ENCODE assay signal across 9 mouse cellular contexts in genomic region chr11:46864809-46865208, GRCm38 (mm10). TPM values are rescaled to one million over a fixed set of nuclear protein-coding genes. Genes with fewer than 3 reads are reported as not detected.
DNase-seq lines count a peak whose midpoint lies in the region; ATAC-seq and TF ChIP-seq lines count a peak whose summit lies in the region.
"Had no signal": no experiment of that assay in that cellular context is flagged by ENCODE, and none has a peak within 500 bp of the region (broad histone marks: within the 10 kb centered on the region; RNA-seq: fewer than 3 reads in every experiment).

No protein-coding gene starts in this region.

- DNase-seq in midbrain, embryonic 11.5 days (ENCODE audit: low spot score, missing footprints): peak; percentile 82
- DNase-seq in midbrain, postnatal 0 days (ENCODE audit: low spot score): peak; percentile 64
- DNase-seq in MN1 (ENCODE audit: low spot score): no peak
- no peak for DNase-seq in urinary bladder, adult 2 months (ENCODE audit: low spot score)

- H3K9me3 ChIP-seq in forebrain, embryonic 16.5 days (ENCODE audit: control insufficient read depth, low read length): no peaks in the 10 kb centered on the region
- no peaks in the 10 kb centered on the region for H3K9me3 ChIP-seq in forebrain, embryonic 12.5 days
- H3K9me3 ChIP-seq in midbrain, embryonic 11.5 days (ENCODE audit: control insufficient read depth, low read length): no peaks in the 10 kb centered on the region
- no peaks in the 10 kb centered on the region for H3K9me3 ChIP-seq in midbrain, embryonic 15.5 days
- H3K9me3 ChIP-seq in midbrain, postnatal 0 days (ENCODE audit: low read length): no peaks in the 10 kb centered on the region
- H3K9me3 ChIP-seq: lung, embryonic 15.5 days had no signal

- peak; percentile 73 for TF ChIP-seq CTCF in midbrain, postnatal 0 days (IDR thresholded peaks at IDR 0.05)

- H3K4me3 ChIP-seq in forebrain, embryonic 16.5 days (replicated peaks; ENCODE audit: low read length): no peak overlapping the region
- no peak overlapping the region for H3K4me3 ChIP-seq in forebrain, embryonic 12.5 days (replicated peaks)
- no peak overlapping the region for H3K4me3 ChIP-seq in midbrain, embryonic 11.5 days (ENCODE audit: low read depth, low read length)
- H3K4me3 ChIP-seq in midbrain, embryonic 15.5 days: no peak overlapping the region
- no peak overlapping the region for H3K4me3 ChIP-seq in midbrain, postnatal 0 days (ENCODE audit: low read depth, low read length)
- H3K4me3 ChIP-seq: lung, embryonic 15.5 days had no signal

- no peak overlapping the region for H3K9ac ChIP-seq in forebrain, embryonic 16.5 days (replicated peaks; ENCODE audit: low read depth, low read length)
- H3K9ac ChIP-seq in forebrain, embryonic 12.5 days: no peak overlapping the region
- no peak overlapping the region for H3K9ac ChIP-seq in midbrain, embryonic 11.5 days (ENCODE audit: low read length)
- no peak overlapping the region for H3K9ac ChIP-seq in midbrain, embryonic 15.5 days
- H3K9ac ChIP-seq in midbrain, postnatal 0 days (replicated peaks; ENCODE audit: low read length, poor library complexity, severe bottlenecking): no peak overlapping the region
- H3K9ac ChIP-seq: lung, embryonic 15.5 days had no signal

- peak; percentile 66; the same call in 1 of the 2 replicates for ATAC-seq in forebrain, embryonic 16.5 days
- no peak for ATAC-seq in forebrain, embryonic 12.5 days (ENCODE audit: low FRiP score)
- ATAC-seq in midbrain, embryonic 11.5 days (ENCODE audit: low FRiP score): peak; percentile 59; the same call in 1 of the 2 replicates
- ATAC-seq in midbrain, embryonic 15.5 days (replicated peaks): no peak
- peak; percentile 94 for ATAC-seq in frontal cortex, adult (ENCODE audit: low TSS enrichment)
- ATAC-seq in midbrain, postnatal 0 days (ENCODE audit: low FRiP score): no peak

- no peaks in the 10 kb centered on the region for H3K36me3 ChIP-seq in forebrain, embryonic 16.5 days (ENCODE audit: control insufficient read depth, insufficient read depth)
- no peaks in the 10 kb centered on the region for H3K36me3 ChIP-seq in forebrain, embryonic 12.5 days (replicated peaks)
- no peaks in the 10 kb centered on the region for H3K36me3 ChIP-seq in midbrain, embryonic 11.5 days (ENCODE audit: control insufficient read depth, insufficient read depth, low read length)
- H3K36me3 ChIP-seq in midbrain, embryonic 15.5 days (replicated peaks): no peaks in the 10 kb centered on the region
- H3K36me3 ChIP-seq in midbrain, postnatal 0 days (ENCODE audit: insufficient read depth, low read length): no peaks in the 10 kb centered on the region
- H3K36me3 ChIP-seq: lung, embryonic 15.5 days had no signal

- no peaks in the 10 kb centered on the region for H3K4me1 ChIP-seq in forebrain, embryonic 16.5 days (replicated peaks; ENCODE audit: control insufficient read depth, insufficient read depth, low read length)
- no peaks in the 10 kb centered on the region for H3K4me1 ChIP-seq in forebrain, embryonic 12.5 days
- no peaks in the 10 kb centered on the region for H3K4me1 ChIP-seq in midbrain, embryonic 11.5 days (ENCODE audit: control insufficient read depth, insufficient read depth, low read length)
- no peaks in the 10 kb centered on the region for H3K4me1 ChIP-seq in midbrain, embryonic 15.5 days
- H3K4me1 ChIP-seq in midbrain, postnatal 0 days (ENCODE audit: insufficient read depth, low read length): no peaks in the 10 kb centered on the region
- H3K4me1 ChIP-seq: lung, embryonic 15.5 days had no signal

- H3K4me2 ChIP-seq in forebrain, embryonic 16.5 days (ENCODE audit: low read length): no peak overlapping the region
- no peak overlapping the region for H3K4me2 ChIP-seq in forebrain, embryonic 12.5 days
- H3K4me2 ChIP-seq in midbrain, embryonic 11.5 days: no peak overlapping the region
- H3K4me2 ChIP-seq in midbrain, embryonic 15.5 days: no peak overlapping the region
- H3K4me2 ChIP-seq in midbrain, postnatal 0 days (ENCODE audit: low read depth, low read length, poor library complexity, severe bottlenecking): no peak overlapping the region
- H3K4me2 ChIP-seq: lung, embryonic 15.5 days had no signal

- no peak overlapping the region for H3K27ac ChIP-seq in forebrain, embryonic 16.5 days (ENCODE audit: low read length)
- H3K27ac ChIP-seq in forebrain, embryonic 12.5 days: no peak overlapping the region
- H3K27ac ChIP-seq in midbrain, embryonic 11.5 days (ENCODE audit: low read depth, low read length): no peak overlapping the region
- no peak overlapping the region for H3K27ac ChIP-seq in midbrain, embryonic 15.5 days
- no peak overlapping the region for H3K27ac ChIP-seq in midbrain, postnatal 0 days (ENCODE audit: low read depth, low read length)
- H3K27ac ChIP-seq: lung, embryonic 15.5 days had no signal

- 81% methylated on average over 1 of the region's 1 CpGs for WGBS in forebrain, embryonic 16.5 days
- WGBS in forebrain, embryonic 12.5 days: 92% methylated on average over 1 of the region's 1 CpGs
- 95% methylated on average over 1 of the region's 1 CpGs for WGBS in midbrain, embryonic 11.5 days
- 81% methylated on average over 1 of the region's 1 CpGs for WGBS in midbrain, embryonic 15.5 days
- WGBS in midbrain, postnatal 0 days: 86% methylated on average over 1 of the region's 1 CpGs

- no peaks in the 10 kb centered on the region for H3K27me3 ChIP-seq in forebrain, embryonic 16.5 days (replicated peaks; ENCODE audit: control insufficient read depth, insufficient read depth, low read length)
- H3K27me3 ChIP-seq in forebrain, embryonic 12.5 days: no peaks in the 10 kb centered on the region
- no peaks in the 10 kb centered on the region for H3K27me3 ChIP-seq in midbrain, embryonic 11.5 days (ENCODE audit: control insufficient read depth, insufficient read depth, low read length)
- no peaks in the 10 kb centered on the region for H3K27me3 ChIP-seq in midbrain, embryonic 15.5 days (replicated peaks)
- no peaks in the 10 kb centered on the region for H3K27me3 ChIP-seq in midbrain, postnatal 0 days (ENCODE audit: insufficient read depth, low read length)
- H3K27me3 ChIP-seq: lung, embryonic 15.5 days had no signal

RNA-seq across cellular contexts. Expression of gene Timd4, which starts 54.2 kb away (rescaled TPM):
- not detected in 2 replicates for polyA plus RNA-seq in forebrain, embryonic 16.5 days (2015; fragmentation: Nextera tagmentation; extraction: Ambion mirVana)
- 0.42 TPM in 1 of 2 replicates, not detected in the other for polyA plus RNA-seq in forebrain, embryonic 12.5 days (2016; fragmentation: Nextera tagmentation; extraction: Ambion mirVana)
- 0.14 and 0.26 TPM in 2 replicates for polyA plus RNA-seq in midbrain, embryonic 11.5 days (2014; fragmentation: Nextera tagmentation; extraction: Ambion mirVana)
- 0.10 TPM in 1 of 2 replicates, not detected in the other for polyA plus RNA-seq in midbrain, embryonic 15.5 days (2015; fragmentation: Nextera tagmentation; extraction: Ambion mirVana)
- total RNA-seq in midbrain, postnatal 0 days (2014; rRNA removed): not detected in 2 replicates
- 0.22 and 0.32 TPM in 2 replicates for polyA plus RNA-seq in midbrain, postnatal 0 days (2015; fragmentation: Nextera tagmentation; extraction: Ambion mirVana)
- polyA plus RNA-seq in urinary bladder, adult 2 months (2012; rRNA removed): 3.1 and 3.3 TPM in 2 replicates
- polyA plus RNA-seq: lung, embryonic 15.5 days had no signal

Comparison
In these comparisons a context has a peak if more than half of its experiments do, and no peak if none do; other contexts are left out.
1. ATAC-seq: peak in forebrain, embryonic 16.5 days (single experiment), midbrain, embryonic 11.5 days (single experiment) and frontal cortex, adult (single experiment); none in forebrain, embryonic 12.5 days (single experiment), midbrain, embryonic 15.5 days (single experiment) and midbrain, postnatal 0 days (single experiment).
2. DNase-seq: peak in midbrain, embryonic 11.5 days (single experiment) and midbrain, postnatal 0 days (single experiment); none in MN1 (single experiment) and urinary bladder, adult 2 months (single experiment).